Mouse (Mus musculus) intestine, embryonic 16.5 days (tissue): Measurements from ENCODE around the gene Wipf3. TPM values are rescaled to one million over a fixed set of nuclear protein-coding genes. Genes with fewer than 3 reads are reported as not detected.

ENCODE experiments used
- ATAC-seq: fragments of 200-750 bp; cut with Nextera tagmentation; 2 replicates; pipeline ENCODE4 v1.8.0; 2017; ENCODE audit warnings: moderate TSS enrichment, moderate library complexity
- H3K27ac ChIP-seq: fragments of 300-500 bp; sonication (generic); 2 replicates; pipeline ENCODE4 v1.5.1; 2014; ENCODE audit warnings: mild to moderate bottlenecking, low read length
- H3K27me3 ChIP-seq: fragments of 300-500 bp; sonication (generic); replicated peaks from 2 replicates; pipeline ENCODE4 v1.6.1; 2014; ENCODE audit warnings: low read length, control low read depth, mixed read lengths; ENCODE audit not compliant: control insufficient read depth, insufficient read depth
- H3K36me3 ChIP-seq: fragments of 300-500 bp; sonication (generic); 2 replicates; pipeline ENCODE4 v1.6.1; 2014; ENCODE audit warnings: low read length, control low read depth; ENCODE audit not compliant: control insufficient read depth, insufficient read depth
- H3K4me1 ChIP-seq: fragments of 300-500 bp; sonication (generic); 2 replicates; pipeline ENCODE4 v1.6.1; 2014; ENCODE audit warnings: low read length, control low read depth, mixed read lengths; ENCODE audit not compliant: control insufficient read depth, insufficient read depth
- H3K4me2 ChIP-seq: fragments of 300-500 bp; sonication (generic); 2 replicates; pipeline ENCODE4 v1.6.1; 2014; ENCODE audit warnings: low read depth, low read length, control low read depth
- H3K4me3 ChIP-seq: fragments of 300-500 bp; sonication (generic); 2 replicates; pipeline ENCODE4 v1.5.1; 2014; ENCODE audit warnings: mild to moderate bottlenecking, low read length
- H3K9ac ChIP-seq: fragments of 300-500 bp; sonication (generic); 2 replicates; pipeline ENCODE4 v1.6.1; 2014; ENCODE audit warnings: low read depth, low read length
- H3K9me3 ChIP-seq: fragments of 300-500 bp; sonication (generic); 2 replicates; pipeline ENCODE4 v1.6.1; 2016; ENCODE audit warnings: low read length, control low read depth; ENCODE audit not compliant: control insufficient read depth
- WGBS: fragments of 180-500 bp; shearing (Covaris S2); extraction: QIAGEN DNeasy Blood & Tissue Kit; methylation state at CpG from one replicate; pipeline ENCODE4 v1.1.7; 2014; 5-methylcytosine and 5-hydroxymethylcytosine counted together
- polyA plus RNA-seq: library from polyadenylated mRNA; unstranded; fragments of >200 nt; fragmentation: Nextera tagmentation; extraction: Ambion mirVana; gene quantifications from 2 replicates; pipeline ENCODE4 v1.2.1, GENCODE M21; 2015

Wipf3 gene
- polyA plus RNA-seq, 1 experiment from 2014 or later: 1.7 TPM

DNA sequence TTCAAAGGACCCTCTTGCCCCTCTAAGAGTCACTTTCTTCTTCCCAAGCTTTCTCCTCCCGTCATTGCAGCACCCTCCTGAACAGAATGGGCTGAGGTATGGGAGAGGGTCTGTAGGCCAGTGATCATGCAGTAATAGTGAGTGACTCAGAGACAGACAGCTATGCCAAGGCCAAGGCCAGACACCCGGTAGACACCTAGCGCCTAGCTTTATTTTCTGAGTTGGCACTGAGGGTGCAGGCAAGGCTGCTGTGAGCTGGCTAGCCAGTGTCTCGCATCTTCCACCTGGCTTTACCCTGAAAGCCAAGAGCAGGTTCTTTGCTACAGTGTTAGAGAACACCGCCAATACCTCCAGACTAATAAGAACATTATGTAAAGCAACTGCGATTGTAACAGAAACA lies 33.4 kb downstream of the Wipf3 start:
- H3K27ac ChIP-seq: no peak overlapping the region
- ATAC-seq: no peak
- WGBS: 93% methylated on average over 6 of the region's 6 CpGs
- no peaks in the 10 kb centered on the region for H3K27me3 ChIP-seq
- no peaks in the 10 kb centered on the region; the same call in 1 of the 2 replicates for H3K4me1 ChIP-seq
- no peak overlapping the region for H3K4me3 ChIP-seq
- no peak overlapping the region for H3K9ac ChIP-seq
- no peaks in the 10 kb centered on the region for H3K9me3 ChIP-seq
- H3K4me2 ChIP-seq: no peak overlapping the region
- H3K36me3 ChIP-seq: no peaks in the 10 kb centered on the region

- WGBS: 62% methylated on average over 8 of the region's 8 CpGs
- Histone ChIP-seq H3K9me3 (no peaks in the 10 kb centered on the region), H3K4me3 (no peak overlapping the region), H3K27me3 (no peaks in the 10 kb centered on the region), H3K9ac (no peak overlapping the region), H3K4me2 (no peak overlapping the region), H3K27ac (no peak overlapping the region), H3K4me1 (no peaks in the 10 kb centered on the region; the same call in 1 of the 2 replicates), H3K36me3 (no peaks in the 10 kb centered on the region)
- ATAC-seq: no peak
These were observed 34.5 kb downstream of the Wipf3 start for GRCm38 (mm10) chr6:54463701-54464458.

GRCm38 (mm10) chr6:54464926-54465325 lies 35.5 kb downstream of the Wipf3 start:
- WGBS: 73% methylated on average over 4 of the region's 4 CpGs
- Histone ChIP-seq H3K4me2 (no peak overlapping the region), H3K9me3 (no peaks in the 10 kb centered on the region), H3K4me3 (no peak overlapping the region), H3K4me1 (no peaks in the 10 kb centered on the region; the same call in 1 of the 2 replicates), H3K27me3 (no peaks in the 10 kb centered on the region), H3K9ac (no peak overlapping the region), H3K36me3 (no peaks in the 10 kb centered on the region), H3K27ac (no peak overlapping the region)
- ATAC-seq: no peak

- H3K27ac ChIP-seq: no peak overlapping the region
- 81% methylated on average over 3 of the region's 3 CpGs for whole genome bisulfite sequencing
- H3K27me3 ChIP-seq: no peaks in the 10 kb centered on the region
- no peak overlapping the region for H3K4me3 ChIP-seq
- ATAC-seq: no peak
- H3K9me3 ChIP-seq: no peaks in the 10 kb centered on the region
- peaks cover 9% of the 10 kb centered on the region; the same call in 1 of the 2 replicates for H3K4me1 ChIP-seq
- no peak overlapping the region for H3K4me2 ChIP-seq
- no peaks in the 10 kb centered on the region for H3K36me3 ChIP-seq
- no peak overlapping the region for H3K9ac ChIP-seq
These were observed 38.0 kb downstream of the Wipf3 start for GRCm38 (mm10) chr6:54467371-54467770.

DNA sequence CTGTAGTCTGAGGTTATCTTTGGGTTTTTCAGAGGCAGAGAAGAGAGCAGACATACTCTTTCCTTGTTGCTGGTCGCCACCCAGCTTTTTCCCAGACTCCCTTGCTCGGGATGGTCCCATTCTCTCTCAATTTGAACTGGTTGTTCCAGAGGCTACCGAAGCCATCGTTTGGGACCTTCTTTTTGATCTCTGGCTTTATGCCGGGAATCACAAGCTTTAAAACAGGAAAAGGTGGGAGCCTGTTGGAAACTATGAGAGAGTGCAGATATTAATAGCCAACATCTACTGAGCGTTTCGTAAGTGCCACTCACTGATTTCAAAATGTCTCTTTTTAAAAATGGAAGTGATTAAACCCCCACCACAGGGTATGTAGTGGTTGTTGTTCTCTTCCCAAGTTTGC lies 42.5 kb downstream of the Wipf3 start:
- Histone ChIP-seq H3K4me2 (peak overlapping the region; percentile 43), H3K4me1 (peaks cover 13% of the 10 kb centered on the region; the same call in 1 of the 2 replicates), H3K4me3 (no peak overlapping the region), H3K9me3 (no peaks in the 10 kb centered on the region), H3K27ac (peak overlapping the region; percentile 90), H3K9ac (no peak overlapping the region), H3K36me3 (no peaks in the 10 kb centered on the region), H3K27me3 (no peaks in the 10 kb centered on the region)
- WGBS: 87% methylated on average over 7 of the region's 7 CpGs
- ATAC-seq: no peak

- ATAC-seq: peak; percentile 95
- H3K9me3 ChIP-seq: no peaks in the 10 kb centered on the region
- H3K36me3 ChIP-seq: no peaks in the 10 kb centered on the region
- no peaks in the 10 kb centered on the region for H3K27me3 ChIP-seq
- peaks cover 13% of the 10 kb centered on the region; the same call in 1 of the 2 replicates for H3K4me1 ChIP-seq
- peak overlapping the region; percentile 90 for H3K27ac ChIP-seq
- H3K4me3 ChIP-seq: peak overlapping the region; percentile 39
- 50% methylated on average over 8 of the region's 8 CpGs for WGBS
- peak overlapping the region; percentile 54 for H3K9ac ChIP-seq
- H3K4me2 ChIP-seq: peak overlapping the region; percentile 43
These were observed 43.7 kb downstream of the Wipf3 start for GRCm38 (mm10) chr6:54472846-54473715.

DNA sequence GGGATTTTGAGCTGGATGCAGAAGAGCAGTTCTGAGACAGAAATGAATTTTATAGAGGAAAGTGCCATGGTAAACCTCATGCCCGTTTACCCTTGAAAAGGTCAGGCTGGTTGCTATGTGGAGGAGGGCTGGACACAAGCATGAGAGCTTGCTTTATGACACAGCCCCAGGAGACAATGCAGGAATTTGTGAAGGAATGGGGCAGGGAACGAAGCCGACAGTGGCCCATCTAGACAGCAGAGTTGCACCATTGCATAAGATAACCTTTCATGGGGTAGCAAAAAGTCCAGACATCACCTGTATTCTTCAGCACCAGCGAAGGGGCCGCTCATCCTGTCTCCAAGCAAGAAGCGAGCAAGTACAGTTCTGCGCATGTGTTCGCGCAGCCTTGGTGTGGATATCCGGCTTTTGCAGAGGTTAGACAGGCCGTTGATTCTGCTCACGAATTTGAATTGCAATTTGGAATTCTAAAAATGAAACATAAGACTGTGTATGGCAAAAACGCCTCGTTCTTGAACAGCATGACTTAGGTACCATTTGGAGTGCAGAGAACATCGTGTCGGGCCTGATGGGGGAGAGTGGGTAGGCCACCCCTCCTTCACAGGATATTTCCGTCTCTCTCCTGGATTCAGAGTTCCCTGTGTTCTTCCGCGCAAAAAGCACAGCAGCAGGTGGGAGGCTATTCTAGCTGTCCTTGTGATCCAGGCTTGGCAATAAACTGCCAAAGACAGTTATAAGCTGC lies 46.7 kb downstream of the Wipf3 start:
- Histone ChIP-seq H3K9me3 (no peaks in the 10 kb centered on the region), H3K27ac (no peak overlapping the region), H3K36me3 (no peaks in the 10 kb centered on the region), H3K9ac (no peak overlapping the region), H3K4me1 (peaks cover 11% of the 10 kb centered on the region; the same call in 1 of the 2 replicates), H3K27me3 (no peaks in the 10 kb centered on the region), H3K4me2 (no peak overlapping the region), H3K4me3 (no peak overlapping the region)
- WGBS: 82% methylated on average over 19 of the region's 19 CpGs
- no peak for ATAC-seq

- H3K9me3 ChIP-seq: no peaks in the 10 kb centered on the region
- peaks cover 6% of the 10 kb centered on the region; the same call in 1 of the 2 replicates for H3K4me1 ChIP-seq
- H3K27ac ChIP-seq: no peak overlapping the region
- ATAC-seq: no peak
- H3K27me3 ChIP-seq: no peaks in the 10 kb centered on the region
- no peak overlapping the region for H3K4me3 ChIP-seq
- WGBS: 64% methylated on average over 5 of the region's 5 CpGs
- H3K9ac ChIP-seq: no peak overlapping the region
- H3K4me2 ChIP-seq: no peak overlapping the region
- no peaks in the 10 kb centered on the region for H3K36me3 ChIP-seq
These were observed 49.4 kb downstream of the Wipf3 start for GRCm38 (mm10) chr6:54478646-54479324.
